Mouse (Mus musculus) lung, postnatal 4 days (tissue): ENCODE data around the gene Esf1.
"Not testable (repeated sequence)": the region's sequence is repeated elsewhere in the genome, so short reads cannot be mapped to it uniquely, and the experiment has no call there.

Source experiments
- DNase-seq, 2 experiments: peaks; one replicate each; pipeline ENCODE4 v3.0.0; 2021

Gene Esf1

GRCm38 (mm10) chr2:140093433-140093832, 76.9 kb downstream of the Esf1 start:
- no peak for DNase-seq

- no peak for DNase-seq
Observed at GRCm38 (mm10) chr2:140084245-140084644, 86.1 kb downstream of the Esf1 start.

GRCm38 (mm10) chr2:140080747-140081577, 89.4 kb downstream of the Esf1 start:
- no peak for DNase-seq

GRCm38 (mm10) chr2:140079284-140079683, 91.1 kb downstream of the Esf1 start:
- DNase-seq: not testable (repeated sequence)

GRCm38 (mm10) chr2:140078600-140079280, 91.6 kb downstream of the Esf1 start:
- no peak for DNase-seq

GRCm38 (mm10) chr2:140077476-140077875, 92.9 kb downstream of the Esf1 start:
- no peak for DNase-seq

- DNase-seq: no peak
Observed at GRCm38 (mm10) chr2:140075150-140075549, 95.2 kb downstream of the Esf1 start.
